Mouse (Mus musculus) thymus, adult 2 months (tissue): ENCODE measurements around the gene Frmd4a.

Experiments used
- CTCF ChIP-seq: fragments of 200-500 bp; IDR thresholded peaks from 2 replicates; pipeline ENCODE4 v1.5.1; 2012; ENCODE audit warnings: mild to moderate bottlenecking, control low read depth, low read length, moderate library complexity, borderline replicate concordance; ENCODE audit not compliant: control insufficient read depth, poor library complexity, insufficient read depth; ENCODE audit errors: extremely low read depth
- POLR2A ChIP-seq: fragments of 200-500 bp; IDR thresholded peaks from 2 replicates; pipeline ENCODE4 v1.6.1; 2012; ENCODE audit warnings: mild to moderate bottlenecking, low read length, control low read depth, moderate library complexity; ENCODE audit not compliant: control insufficient read depth, poor library complexity, insufficient read depth; ENCODE audit errors: extremely low read depth

- no peak for TF ChIP-seq CTCF
- TF ChIP-seq POLR2A: no peak
Observed at GRCm38 (mm10) chr2:4291671-4292070, 274.2 kb downstream of the Frmd4a start.
